27 mouse cellular contexts compared by ENCODE assay signal in the genomic region with DNA sequence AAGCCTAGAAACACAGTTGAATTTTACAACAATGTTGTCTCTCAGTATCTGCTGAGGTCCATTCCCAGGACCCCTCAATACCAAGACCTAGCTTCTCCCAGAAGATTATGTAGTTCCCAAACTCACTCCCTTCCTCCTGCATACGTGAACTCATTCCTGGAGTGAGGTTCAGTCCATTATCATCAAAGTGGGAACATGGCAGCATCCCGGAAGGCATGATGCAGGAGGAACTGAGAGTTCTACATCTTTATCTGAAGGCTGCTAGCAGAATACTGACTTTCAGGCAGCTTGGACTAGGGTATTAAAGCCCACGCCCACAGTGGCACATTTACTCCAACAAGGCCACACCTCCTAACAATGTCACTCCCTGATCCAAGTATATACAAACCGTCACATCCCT.
"Had no signal": no experiment of that assay in that cellular context is flagged by ENCODE, and none has a peak within 500 bp of the region (broad histone marks: within the 10 kb centered on the region; RNA-seq: fewer than 3 reads in every experiment).

No protein-coding gene starts in this region.

- H3K36me3 ChIP-seq: embryonic facial prominence, embryonic 10.5 days; embryonic facial prominence, embryonic 12.5 days; embryonic facial prominence, embryonic 13.5 days; embryonic facial prominence, embryonic 15.5 days; forebrain, embryonic 10.5 days; forebrain, embryonic 12.5 days; forebrain, embryonic 15.5 days had no signal

- DNase-seq: cerebellum, adult 2 months; cerebellum, adult 8-10 months; cerebellum, adult 9-10 months; cerebellum, adult 9-11 months; cerebellum, postnatal 10 days; cerebellum, postnatal 14 days; cerebellum, postnatal 36 days; embryo, embryonic 11 days; forebrain, postnatal 0 days; gastrocnemius, adult 2 months; gastrocnemius, postnatal 10 days; gastrocnemius, postnatal 14 days; gastrocnemius, postnatal 25 days; gastrocnemius, postnatal 36 days; heart, adult 18-20 months; heart, adult 2 months had no signal

- H3K4me2 ChIP-seq: embryonic facial prominence, embryonic 12.5 days; embryonic facial prominence, embryonic 13.5 days; embryonic facial prominence, embryonic 15.5 days; forebrain, embryonic 12.5 days; forebrain, embryonic 13.5 days; forebrain, embryonic 15.5 days had no signal

- H3K4me1 ChIP-seq: embryonic facial prominence, embryonic 12.5 days; embryonic facial prominence, embryonic 13.5 days; embryonic facial prominence, embryonic 15.5 days; forebrain, embryonic 10.5 days; forebrain, embryonic 12.5 days; forebrain, embryonic 13.5 days; forebrain, embryonic 15.5 days had no signal

- H3K4me3 ChIP-seq: embryonic facial prominence, embryonic 10.5 days; embryonic facial prominence, embryonic 12.5 days; embryonic facial prominence, embryonic 13.5 days; embryonic facial prominence, embryonic 15.5 days; erythroblast, embryonic 14.5 days; forebrain, embryonic 10.5 days; forebrain, embryonic 12.5 days; forebrain, embryonic 13.5 days; forebrain, embryonic 15.5 days; gastrocnemius, adult 2 months; heart, adult 2 months had no signal

- H3K9ac ChIP-seq: embryonic facial prominence, embryonic 12.5 days; embryonic facial prominence, embryonic 13.5 days; embryonic facial prominence, embryonic 15.5 days; forebrain, embryonic 12.5 days; forebrain, embryonic 13.5 days; forebrain, embryonic 15.5 days; forebrain, postnatal 0 days had no signal

- ATAC-seq: forebrain, embryonic 13.5 days; forebrain, embryonic 14.5 days; forebrain, embryonic 15.5 days; forebrain, embryonic 16.5 days; forebrain, postnatal 0 days had no signal

- H3K27ac ChIP-seq: embryonic facial prominence, embryonic 10.5 days; embryonic facial prominence, embryonic 12.5 days; embryonic facial prominence, embryonic 13.5 days; embryonic facial prominence, embryonic 15.5 days; forebrain, embryonic 10.5 days; forebrain, embryonic 12.5 days; forebrain, embryonic 13.5 days; forebrain, embryonic 15.5 days; gastrocnemius, adult 2 months; heart, adult 2 months had no signal

- H3K27me3 ChIP-seq: embryonic facial prominence, embryonic 12.5 days; embryonic facial prominence, embryonic 13.5 days; embryonic facial prominence, embryonic 15.5 days; forebrain, embryonic 12.5 days; forebrain, embryonic 15.5 days had no signal

- H3K9me3 ChIP-seq: embryonic facial prominence, embryonic 10.5 days; embryonic facial prominence, embryonic 12.5 days; embryonic facial prominence, embryonic 13.5 days; embryonic facial prominence, embryonic 15.5 days; forebrain, embryonic 10.5 days; forebrain, embryonic 12.5 days; forebrain, embryonic 13.5 days; forebrain, embryonic 15.5 days had no signal
